Mouse (Mus musculus): ENCODE data around the gene Smlr1. TPM values are rescaled to one million over a fixed set of nuclear protein-coding genes. Genes with fewer than 3 reads are reported as not detected.

The Smlr1 gene
- polyA plus RNA-seq, 1 experiment from 2014 or later, result not detected

DNA sequence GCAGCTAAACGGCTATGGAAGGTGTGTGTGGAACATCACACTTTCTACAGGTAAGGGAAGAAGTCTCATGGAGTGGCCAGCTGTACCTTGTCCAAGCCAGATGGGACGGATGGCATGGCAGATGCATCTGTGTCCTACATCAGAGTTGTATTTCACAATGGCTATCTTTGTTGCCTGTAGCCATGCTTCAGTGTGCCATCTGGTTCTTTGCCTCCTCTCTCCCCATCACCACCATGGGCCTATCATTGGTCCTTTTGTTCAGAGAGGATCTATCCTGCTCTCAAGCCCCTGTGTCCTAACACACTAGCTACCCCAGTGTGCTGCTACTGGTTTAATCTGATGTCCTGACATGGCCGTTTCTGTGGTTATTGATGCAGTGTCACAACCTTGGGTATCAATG lies 56.4 kb downstream of the Smlr1 start:
- H3K9ac ChIP-seq (replicated peaks; ENCODE audit: low read depth), result no peak overlapping the region
- no peaks in the 10 kb centered on the region for H3K27me3 ChIP-seq (replicated peaks; ENCODE audit: insufficient read depth, low read length)
- H3K4me2 ChIP-seq (replicated peaks; ENCODE audit: low read depth, low read length), result no peak overlapping the region
- 90% methylated on average over 3 of the region's 3 CpGs for WGBS
- no peak for DNase-seq (ENCODE audit: low spot score)
- no peaks in the 10 kb centered on the region for H3K4me1 ChIP-seq (ENCODE audit: insufficient read depth, low read depth, low read length)
- no peak overlapping the region for H3K4me3 ChIP-seq (ENCODE audit: low read depth, low read length)
- no peak for TF ChIP-seq EP300 (IDR thresholded peaks at IDR 0.05)
- no peak for ATAC-seq
- no peak overlapping the region for H3K27ac ChIP-seq (ENCODE audit: low read length)
- no peaks in the 10 kb centered on the region for H3K9me3 ChIP-seq (ENCODE audit: low read length)
- peaks cover 7% of the 10 kb centered on the region; the same call in 1 of the 2 replicates for H3K36me3 ChIP-seq (ENCODE audit: insufficient read depth, low read length)

Other genes starting within 250 kb of the Smlr1 start
- gene Akap7, start 228.4 kb downstream of the Smlr1 start, polyA plus RNA-seq (2015; fragmentation: Nextera tagmentation; extraction: Ambion mirVana), result 46.3 and 52.1 TPM in 2 replicates
- 48.2 and 54.2 TPM in 2 replicates for gene Epb41l2, start 176.5 kb downstream of the Smlr1 start, polyA plus RNA-seq (2015; fragmentation: Nextera tagmentation; extraction: Ambion mirVana)